Mouse (Mus musculus): ENCODE data around the gene Ccdc102a. TPM values are rescaled to one million over a fixed set of nuclear protein-coding genes. Genes with fewer than 3 reads are reported as not detected.
A peak's percentile ranks its signal among the peaks of the same experiment; 100 is the strongest.

Gene Ccdc102a
- polyA plus RNA-seq, 1 experiment: 5.7 TPM

- TF ChIP-seq POLR2A (IDR thresholded peaks at IDR 0.05; ENCODE audit: low read depth, low read length) (no peak), CTCF (conservative IDR thresholded peaks at IDR 0.05; ENCODE audit: insufficient read depth, insufficient read length, low read depth, low read length) (no peak)
- no peak overlapping the region for H3K4me3 ChIP-seq (ENCODE audit: insufficient read depth, low read depth, low read length)
- H3K4me1 ChIP-seq (ENCODE audit: control insufficient read depth, insufficient read depth, low read length): no peaks in the 10 kb centered on the region
- 88% methylated on average over 4 of the region's 4 CpGs for WGBS
- no peak overlapping the region for H3K27ac ChIP-seq (ENCODE audit: insufficient read depth, low read depth, low read length)
- no peaks in the 10 kb centered on the region for H3K36me3 ChIP-seq (ENCODE audit: control insufficient read depth, insufficient read depth, low read length)
- DNase-seq: no peak
- H3K27me3 ChIP-seq (replicated peaks; ENCODE audit: control insufficient read depth, insufficient read depth, low read length): no peaks in the 10 kb centered on the region
Measured at GRCm38 (mm10) chr8:94948421-94948820, 30.5 kb upstream of the Ccdc102a start.

- Histone ChIP-seq H3K36me3 (ENCODE audit: control insufficient read depth, insufficient read depth, low read length) (no peaks in the 10 kb centered on the region), H3K4me1 (ENCODE audit: control insufficient read depth, insufficient read depth, low read length) (no peaks in the 10 kb centered on the region), H3K4me3 (ENCODE audit: insufficient read depth, low read depth, low read length) (no peak overlapping the region), H3K27ac (ENCODE audit: insufficient read depth, low read depth, low read length) (no peak overlapping the region), H3K27me3 (replicated peaks; ENCODE audit: control insufficient read depth, insufficient read depth, low read length) (no peaks in the 10 kb centered on the region)
- 71% methylated on average over 6 of the region's 6 CpGs for WGBS
- TF ChIP-seq CTCF (conservative IDR thresholded peaks at IDR 0.05; ENCODE audit: insufficient read depth, insufficient read length, low read depth, low read length) (no peak), POLR2A (IDR thresholded peaks at IDR 0.05; ENCODE audit: low read depth, low read length) (no peak)
- no peak for DNase-seq
Measured at GRCm38 (mm10) chr8:94945185-94945584, 27.3 kb upstream of the Ccdc102a start.

GRCm38 (mm10) chr8:94942566-94942965 is 24.7 kb upstream of the Ccdc102a start:
- DNase-seq: peak; percentile 71
- peak; percentile 90 for TF ChIP-seq CTCF (conservative IDR thresholded peaks at IDR 0.05; ENCODE audit: insufficient read depth, insufficient read length, low read depth, low read length)
- no peak for TF ChIP-seq POLR2A (IDR thresholded peaks at IDR 0.05; ENCODE audit: low read depth, low read length)
- WGBS: 15% methylated on average over 6 of the region's 6 CpGs

GRCm38 (mm10) chr8:94935172-94935571 is 17.3 kb upstream of the Ccdc102a start:
- Histone ChIP-seq H3K27ac (ENCODE audit: insufficient read depth, low read depth, low read length) (no peak overlapping the region), H3K36me3 (ENCODE audit: control insufficient read depth, insufficient read depth, low read length) (no peaks in the 10 kb centered on the region), H3K4me1 (ENCODE audit: control insufficient read depth, insufficient read depth, low read length) (no peaks in the 10 kb centered on the region), H3K27me3 (replicated peaks; ENCODE audit: control insufficient read depth, insufficient read depth, low read length) (no peaks in the 10 kb centered on the region), H3K4me3 (ENCODE audit: insufficient read depth, low read depth, low read length) (no peak overlapping the region)
- TF ChIP-seq POLR2A (IDR thresholded peaks at IDR 0.05; ENCODE audit: low read depth, low read length): no peak
- no peak for TF ChIP-seq CTCF (conservative IDR thresholded peaks at IDR 0.05; ENCODE audit: insufficient read depth, insufficient read length, low read depth, low read length)
- WGBS: 78% methylated on average over 3 of the region's 3 CpGs
- no peak for DNase-seq

More at GRCm38 (mm10) chr8:94942566-94942965, 24.7 kb upstream of the Ccdc102a start:
- no peak overlapping the region for H3K4me3 ChIP-seq (ENCODE audit: insufficient read depth, low read depth, low read length)
- H3K27me3 ChIP-seq (replicated peaks; ENCODE audit: control insufficient read depth, insufficient read depth, low read length): no peaks in the 10 kb centered on the region
- H3K36me3 ChIP-seq (ENCODE audit: control insufficient read depth, insufficient read depth, low read length): no peaks in the 10 kb centered on the region
- no peaks in the 10 kb centered on the region for H3K4me1 ChIP-seq (ENCODE audit: control insufficient read depth, insufficient read depth, low read length)
- no peak overlapping the region for H3K27ac ChIP-seq (ENCODE audit: insufficient read depth, low read depth, low read length)

- H3K4me1 ChIP-seq (ENCODE audit: control insufficient read depth, insufficient read depth, low read length): no peaks in the 10 kb centered on the region
- H3K36me3 ChIP-seq (ENCODE audit: control insufficient read depth, insufficient read depth, low read length): no peaks in the 10 kb centered on the region
- TF ChIP-seq POLR2A (IDR thresholded peaks at IDR 0.05; ENCODE audit: low read depth, low read length): no peak
- no peak for TF ChIP-seq CTCF (conservative IDR thresholded peaks at IDR 0.05; ENCODE audit: insufficient read depth, insufficient read length, low read depth, low read length)
- DNase-seq: no peak
- H3K27ac ChIP-seq (ENCODE audit: insufficient read depth, low read depth, low read length): no peak overlapping the region
- H3K27me3 ChIP-seq (replicated peaks; ENCODE audit: control insufficient read depth, insufficient read depth, low read length): no peaks in the 10 kb centered on the region
- no peak overlapping the region for H3K4me3 ChIP-seq (ENCODE audit: insufficient read depth, low read depth, low read length)
- 59% methylated on average over 5 of the region's 5 CpGs for WGBS
Measured at GRCm38 (mm10) chr8:94933918-94934317, 16.0 kb upstream of the Ccdc102a start.

GRCm38 (mm10) chr8:94928227-94928626 is 10.3 kb upstream of the Ccdc102a start:
- no peak for TF ChIP-seq POLR2A (IDR thresholded peaks at IDR 0.05; ENCODE audit: low read depth, low read length)
- no peak for TF ChIP-seq CTCF (conservative IDR thresholded peaks at IDR 0.05; ENCODE audit: insufficient read depth, insufficient read length, low read depth, low read length)
- DNase-seq: no peak

GRCm38 (mm10) chr8:94923405-94923804 is 5.5 kb upstream of the Ccdc102a start, which contains the start of gene Adgrg5:
Gene Adgrg5 (plus strand): TSS chr8:94923694.
- no peak within 1 kb of the TSS for H3K27ac ChIP-seq (ENCODE audit: insufficient read depth, low read depth, low read length)
- WGBS: 73% methylated on average over 8 of the region's 8 CpGs

More at GRCm38 (mm10) chr8:94928227-94928626, 10.3 kb upstream of the Ccdc102a start:
- no peaks in the 10 kb centered on the region for H3K4me1 ChIP-seq (ENCODE audit: control insufficient read depth, insufficient read depth, low read length)
- no peaks in the 10 kb centered on the region for H3K36me3 ChIP-seq (ENCODE audit: control insufficient read depth, insufficient read depth, low read length)
- 87% methylated on average over 3 of the region's 3 CpGs for WGBS
- H3K27me3 ChIP-seq (replicated peaks; ENCODE audit: control insufficient read depth, insufficient read depth, low read length): no peaks in the 10 kb centered on the region
- no peak overlapping the region for H3K4me3 ChIP-seq (ENCODE audit: insufficient read depth, low read depth, low read length)
- no peak overlapping the region for H3K27ac ChIP-seq (ENCODE audit: insufficient read depth, low read depth, low read length)

More at GRCm38 (mm10) chr8:94923405-94923804, 5.5 kb upstream of the Ccdc102a start, which contains the start of gene Adgrg5:
- Histone ChIP-seq H3K36me3 (ENCODE audit: control insufficient read depth, insufficient read depth, low read length) (no peaks in the 10 kb centered on the region), H3K4me1 (ENCODE audit: control insufficient read depth, insufficient read depth, low read length) (no peaks in the 10 kb centered on the region), H3K27me3 (replicated peaks; ENCODE audit: control insufficient read depth, insufficient read depth, low read length) (no peaks in the 10 kb centered on the region), H3K4me3 (ENCODE audit: insufficient read depth, low read depth, low read length) (no peak within 1 kb of the TSS)
- no peak for TF ChIP-seq POLR2A (IDR thresholded peaks at IDR 0.05; ENCODE audit: low read depth, low read length)
- TF ChIP-seq CTCF (conservative IDR thresholded peaks at IDR 0.05; ENCODE audit: insufficient read depth, insufficient read length, low read depth, low read length): no peak
- DNase-seq: no peak

All from kidney, adult 2 months (tissue).